Mouse (Mus musculus) embryonic fibroblast, embryonic 13.5 days (primary cell): ENCODE measurements at regions not wholly inside any gene's neighbourhood (a gene's known extent, or its start where the extent isn't known, plus 50 kb on each side); places are given as distances from the start of the nearest gene placed in this dataset.

Experiments used
- CTCF ChIP-seq: IDR thresholded peaks from 2 replicates; pipeline ENCODE4 v1.5.1; 2011; ENCODE audit warnings: mild to moderate bottlenecking, control low read depth, low read length, moderate library complexity, borderline replicate concordance; ENCODE audit not compliant: insufficient read depth
- POLR2A ChIP-seq: IDR thresholded peaks from 2 replicates; pipeline ENCODE4 v1.6.1; 2011; ENCODE audit warnings: low read depth, mild to moderate bottlenecking, control low read depth, low read length, moderate library complexity

GRCm38 (mm10) chr12:39307746-39308145 lies 528.6 kb downstream of the Etv1 start:
- TF ChIP-seq CTCF (no peak), POLR2A (no peak)
